Mouse (Mus musculus): ENCODE measurements at regions not wholly inside any gene's neighbourhood (a gene's known extent, or its start where the extent isn't known, plus 50 kb on each side); places are given as distances from the start of the nearest gene placed in this dataset.

GRCm38 (mm10) chr2:167860457-167861177 lies 71.2 kb upstream of the Ptpn1 start:
- Histone ChIP-seq H3K9me3 (replicated peaks; ENCODE audit: low read length) (no peaks in the 10 kb centered on the region), H3K4me2 (ENCODE audit: insufficient read depth, low read depth, poor library complexity, severe bottlenecking) (no peak overlapping the region), H3K9ac (ENCODE audit: insufficient read depth, low read depth) (no peak overlapping the region), H3K4me1 (ENCODE audit: control insufficient read depth in 1 of 2, insufficient read depth in 2 of 2) (no peaks in the 10 kb centered on the region), H3K4me3 (replicated peaks in 1 of 3; ENCODE audit: low read depth in 2 of 3, low read length in 2 of 3, poor library complexity in 1 of 3) (no peak overlapping the region), H3K27me3 (replicated peaks) (peaks cover 97% of the 10 kb centered on the region), H3K36me3 (replicated peaks in 1 of 2; ENCODE audit: control insufficient read depth in 1 of 2, insufficient read depth in 1 of 2, low read length in 1 of 2) (no peaks in the 10 kb centered on the region), H3K27ac (ENCODE audit: insufficient read depth, low read depth) (no peak overlapping the region), H3K79me2 (replicated peaks; ENCODE audit: control insufficient read depth, extremely low read depth, insufficient read depth, poor library complexity, severe bottlenecking) (no peaks in the 10 kb centered on the region)
- no peak for DNase-seq (ENCODE audit: extremely low read depth)
- in situ Hi-C loops (cut with MboI; ENCODE audit: low pct_ligation_motif_present, low pct_unique_long_range_greater_than_20kb, low sequenced_read_pairs): no loop called here
- TF ChIP-seq BHLHE40 (IDR thresholded peaks at IDR 0.05; ENCODE audit: low read depth, low read length) (no peak), ZNF384 (IDR thresholded peaks at IDR 0.05; ENCODE audit: low read depth, low read length) (no peak), USF2 (conservative IDR thresholded peaks at IDR 0.05; ENCODE audit: low read depth, low read length) (no peak), MYC (IDR thresholded peaks at IDR 0.05; ENCODE audit: low read depth, low read length) (no peak), JUND (conservative IDR thresholded peaks at IDR 0.05; ENCODE audit: low read depth, low read length) (no peak), RAD21 (IDR thresholded peaks at IDR 0.05; ENCODE audit: low read depth, low read length) (no peak), MAFK (IDR thresholded peaks at IDR 0.05; ENCODE audit: insufficient replicate concordance, low read length) (no peak), RCOR1 (conservative IDR thresholded peaks at IDR 0.05; ENCODE audit: low read depth, low read length) (no peak), IRF4 (IDR thresholded peaks at IDR 0.05; ENCODE audit: low read depth, low read length) (no peak), CTCF (conservative IDR thresholded peaks at IDR 0.05 in 1 of 2, IDR thresholded peaks at IDR 0.05 in 1 of 2; ENCODE audit: low read depth in 2 of 2, low read length in 2 of 2) (no peak), PAX5 (IDR thresholded peaks at IDR 0.05; ENCODE audit: low read length) (no peak)
- dilution Hi-C loops (cut with MboI; ENCODE audit: extremely low pct_ligation_motif_present, extremely low pct_unique_long_range_greater_than_20kb, low sequenced_read_pairs): no loop called here

DNA sequence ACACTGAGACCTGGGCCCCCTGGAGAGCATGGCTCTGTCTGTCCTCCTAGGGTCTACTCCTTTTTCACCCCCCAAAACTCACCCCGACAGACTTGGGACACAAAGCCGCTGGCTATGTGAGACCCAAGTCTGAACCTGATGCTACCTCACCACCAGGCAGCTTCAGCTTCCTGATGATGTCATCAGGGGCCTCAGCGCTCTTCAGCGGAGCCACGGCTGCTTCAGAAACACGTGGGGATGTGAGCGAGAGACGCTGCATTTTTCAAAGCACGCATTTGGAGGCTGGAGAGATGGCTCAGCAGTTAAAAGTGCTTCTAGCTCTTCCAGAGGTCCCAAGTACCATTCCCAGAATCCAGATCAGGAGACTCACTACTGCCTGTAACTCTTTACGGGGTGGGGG lies 72.3 kb upstream of the Ptpn1 start:
- in situ Hi-C loops (cut with MboI; ENCODE audit: low pct_ligation_motif_present, low pct_unique_long_range_greater_than_20kb, low sequenced_read_pairs) (no loop called here), dilution Hi-C loops (cut with MboI; ENCODE audit: extremely low pct_ligation_motif_present, extremely low pct_unique_long_range_greater_than_20kb, low sequenced_read_pairs) (no loop called here)
- Histone ChIP-seq H3K79me2 (replicated peaks; ENCODE audit: control insufficient read depth, extremely low read depth, insufficient read depth, poor library complexity, severe bottlenecking) (no peaks in the 10 kb centered on the region), H3K27me3 (replicated peaks) (peaks cover 97% of the 10 kb centered on the region), H3K9ac (ENCODE audit: insufficient read depth, low read depth) (no peak overlapping the region), H3K27ac (ENCODE audit: insufficient read depth, low read depth) (no peak overlapping the region), H3K9me3 (replicated peaks; ENCODE audit: low read length) (peaks cover 5% of the 10 kb centered on the region), H3K4me3 (replicated peaks in 1 of 3; ENCODE audit: low read depth in 2 of 3, low read length in 2 of 3, poor library complexity in 1 of 3) (no peak overlapping the region), H3K4me2 (ENCODE audit: insufficient read depth, low read depth, poor library complexity, severe bottlenecking) (no peak overlapping the region), H3K36me3 (replicated peaks in 1 of 2; ENCODE audit: control insufficient read depth in 1 of 2, insufficient read depth in 1 of 2, low read length in 1 of 2) (no peaks in the 10 kb centered on the region), H3K4me1 (ENCODE audit: control insufficient read depth in 1 of 2, insufficient read depth in 2 of 2) (no peaks in the 10 kb centered on the region)
- TF ChIP-seq MXI1 (IDR thresholded peaks at IDR 0.05; ENCODE audit: low read depth, low read length) (peak; percentile 29; the same call in 1 of the 2 replicates), MYC (IDR thresholded peaks at IDR 0.05; ENCODE audit: low read depth, low read length) (0 out of 2 replicates have a peak, but pooled peaks have one; percentile 37), RAD21 (IDR thresholded peaks at IDR 0.05; ENCODE audit: low read depth, low read length) (no peak), IRF4 (IDR thresholded peaks at IDR 0.05; ENCODE audit: low read depth, low read length) (no peak), JUND (conservative IDR thresholded peaks at IDR 0.05; ENCODE audit: low read depth, low read length) (no peak), TBP (conservative IDR thresholded peaks at IDR 0.05; ENCODE audit: low read depth, low read length) (no peak), ZNF384 (IDR thresholded peaks at IDR 0.05; ENCODE audit: low read depth, low read length) (no peak)
- no peak for DNase-seq (ENCODE audit: extremely low read depth)
